Mouse (Mus musculus) G1E (cell line): Measurements from ENCODE around the gene Coasy. TPM values are rescaled to one million over a fixed set of nuclear protein-coding genes. Genes with fewer than 3 reads are reported as not detected.
A peak's percentile ranks its signal among the peaks of the same experiment; 100 is the strongest.

Experiments used
- ATAC-seq: 2 replicates; pipeline ENCODE4 v1.8.0; 2016; ENCODE audit warnings: mild to moderate bottlenecking; ENCODE audit not compliant: insufficient number of reproducible peaks, poor library complexity, low FRiP score, severe bottlenecking; ENCODE audit errors: extremely low read depth
- DNase-seq: peaks from one replicate; pipeline ENCODE4 v3.0.0; 2012; ENCODE audit warnings: low spot score
- H3K27me3 ChIP-seq: 2 replicates; pipeline ENCODE4 v1.6.1; 2012; ENCODE audit warnings: mild to moderate bottlenecking, low read length, inconsistent platforms; ENCODE audit not compliant: insufficient read depth
- H3K36me3 ChIP-seq: replicated peaks from 2 replicates; pipeline ENCODE3; 2012; ENCODE audit warnings: mild to moderate bottlenecking, inconsistent platforms
- H3K4me1 ChIP-seq: 2 replicates; pipeline ENCODE4 v1.6.1; 2012; ENCODE audit warnings: low read depth, low read length, inconsistent platforms, mixed read lengths; ENCODE audit not compliant: insufficient read depth
- H3K4me3 ChIP-seq: 2 replicates; pipeline ENCODE4 v1.5.1; 2012; ENCODE audit warnings: low read depth, mild to moderate bottlenecking, inconsistent platforms, low read length, moderate library complexity, mixed read lengths
- H3K9me3 ChIP-seq: replicated peaks from 2 replicates; pipeline ENCODE4 v1.6.1; 2012; ENCODE audit warnings: inconsistent platforms
- CTCF ChIP-seq: IDR thresholded peaks from 2 replicates; pipeline ENCODE4 v1.5.1; 2012; ENCODE audit warnings: low read depth, low read length, inconsistent platforms, mixed read lengths
- GATA1 ChIP-seq: IDR thresholded peaks from 2 replicates; pipeline ENCODE4 v1.6.1; 2012; ENCODE audit warnings: borderline replicate concordance, low read length, inconsistent platforms, mixed read lengths
- GATA2 ChIP-seq: IDR thresholded peaks from 2 replicates; pipeline ENCODE4 v1.6.1; 2012; ENCODE audit warnings: low read depth, low read length, inconsistent platforms, borderline replicate concordance
- POLR2AphosphoS5 ChIP-seq: IDR thresholded peaks from 2 replicates; pipeline ENCODE4 v1.6.1; 2012; ENCODE audit warnings: low read depth, low read length, inconsistent platforms; ENCODE audit not compliant: insufficient replicate concordance
- TAL1 ChIP-seq: conservative IDR thresholded peaks from 2 replicates; pipeline ENCODE4 v1.6.1; 2012; ENCODE audit warnings: low read depth, low read length, inconsistent platforms, mixed read lengths
- polyA plus RNA-seq: library from polyadenylated mRNA; stranded (reverse); fragments of >175 nt; gene quantifications from 2 replicates; pipeline ENCODE4 v1.2.3, GENCODE M21; 2012
- total RNA-seq, 2 experiments: library from RNA; stranded (forward) in 1 of 2; stranded (reverse) in 1 of 2; fragments of 200-1000 nt in 1 of 2; fragments of >200 nt in 1 of 2; fragmentation: Nextera tagmentation in 1 of 2; gene quantifications; 2 replicates each; pipeline ENCODE4 v1.2.3; 2014 to 2017

Gene Coasy
- total and polyA plus RNA-seq, 3 experiments, result 26.7 to 39.3 (median 32.6) TPM

GRCm38 (mm10) chr11:101084811-101085210 is 2.4 kb downstream of the Coasy start:
- TF ChIP-seq CTCF (no peak), GATA2 (no peak), TAL1 (no peak), POLR2AphosphoS5 (no peak), GATA1 (no peak)
- ATAC-seq, result no peak
- no peaks in the 10 kb centered on the region for H3K9me3 ChIP-seq
- peaks cover 58% of the 10 kb centered on the region for H3K36me3 ChIP-seq
- no peak overlapping the region for H3K4me3 ChIP-seq
- peaks cover 83% of the 10 kb centered on the region for H3K4me1 ChIP-seq
- peaks cover 2% of the 10 kb centered on the region for H3K27me3 ChIP-seq
- DNase-seq, result no peak

- ATAC-seq (no peak), DNase-seq (no peak)
- TF ChIP-seq POLR2AphosphoS5 (no peak), CTCF (no peak), GATA1 (no peak), GATA2 (no peak)
- Histone ChIP-seq H3K9me3 (no peaks in the 10 kb centered on the region), H3K27me3 (no peaks in the 10 kb centered on the region), H3K4me1 (peaks cover 81% of the 10 kb centered on the region), H3K4me3 (peak overlapping the region; percentile 2; the same call in 1 of the 2 replicates), H3K36me3 (peaks cover 68% of the 10 kb centered on the region)
Observed at GRCm38 (mm10) chr11:101085617-101086322, 3.4 kb downstream of the Coasy start.

GRCm38 (mm10) chr11:101086323-101086674 is 3.9 kb downstream of the Coasy start:
- TF ChIP-seq GATA1 (no peak), GATA2 (no peak), CTCF (no peak)
- H3K9me3 ChIP-seq, result no peaks in the 10 kb centered on the region
- peak overlapping the region; percentile 80 for H3K4me3 ChIP-seq
- no peak for ATAC-seq
- H3K36me3 ChIP-seq, result peaks cover 73% of the 10 kb centered on the region
- no peaks in the 10 kb centered on the region for H3K27me3 ChIP-seq
- H3K4me1 ChIP-seq, result peaks cover 80% of the 10 kb centered on the region
- no peak for DNase-seq

GRCm38 (mm10) chr11:101086756-101087681 is 4.7 kb downstream of the Coasy start, which contains the start of gene Mlx:
Gene Mlx (plus strand): TSS chr11:101087277.
- Histone ChIP-seq H3K9me3 (no peaks in the 10 kb centered on the region), H3K4me1 (peaks cover 76% of the 10 kb centered on the region), H3K36me3 (peaks cover 80% of the 10 kb centered on the region), H3K27me3 (no peaks in the 10 kb centered on the region), H3K4me3 (peak within 1 kb of the TSS; percentile 80)
- DNase-seq (peak; percentile 93), ATAC-seq (peak; percentile 71)
- TF ChIP-seq POLR2AphosphoS5 (no peak), GATA2 (no peak)

DNA sequence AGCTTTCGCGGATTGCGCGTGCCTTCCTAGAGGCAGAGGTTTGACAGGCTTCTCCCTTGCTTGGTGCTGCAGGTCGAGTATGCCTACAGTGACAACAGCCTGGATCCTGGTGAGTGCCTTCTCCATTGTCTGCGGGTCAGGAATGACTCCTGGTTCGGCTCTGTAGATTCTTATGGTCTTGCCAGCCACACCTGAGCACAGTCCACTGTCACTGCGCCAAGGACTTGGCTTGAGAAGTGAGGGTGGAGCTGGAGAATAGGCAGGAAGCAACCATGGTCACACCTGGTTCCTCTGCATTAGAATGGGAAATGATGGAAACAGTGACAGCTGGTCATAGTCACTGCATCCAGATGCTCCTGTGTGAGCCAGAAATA is 5.3 kb downstream of the Coasy start:
- TF ChIP-seq TAL1 (no peak), GATA1 (no peak), GATA2 (no peak), POLR2AphosphoS5 (no peak), CTCF (no peak)
- Histone ChIP-seq H3K4me1 (peaks cover 78% of the 10 kb centered on the region), H3K27me3 (no peaks in the 10 kb centered on the region), H3K4me3 (peak overlapping the region; percentile 80), H3K9me3 (no peaks in the 10 kb centered on the region), H3K36me3 (peaks cover 87% of the 10 kb centered on the region)
- DNase-seq (no peak), ATAC-seq (no peak)

- Histone ChIP-seq H3K4me3 (no peak overlapping the region), H3K4me1 (peaks cover 75% of the 10 kb centered on the region), H3K36me3 (peaks cover 86% of the 10 kb centered on the region), H3K9me3 (no peaks in the 10 kb centered on the region), H3K27me3 (no peaks in the 10 kb centered on the region)
- no peak for ATAC-seq
- no peak for DNase-seq
- no peak for TF ChIP-seq GATA2
Observed at GRCm38 (mm10) chr11:101089931-101090330, 7.6 kb downstream of the Coasy start.
